Mouse (Mus musculus) neural tube, embryonic 13.5 days (tissue): ENCODE data around the gene Gls. TPM values are rescaled to one million over a fixed set of nuclear protein-coding genes. Genes with fewer than 3 reads are reported as not detected.
A peak's percentile ranks its signal among the peaks of the same experiment; 100 is the strongest.

Experiments used
- ATAC-seq: fragments of 200-750 bp; cut with Nextera tagmentation; 2 replicates; pipeline ENCODE4 v1.8.0; 2017; ENCODE audit warnings: low read depth, mild to moderate bottlenecking, moderate TSS enrichment, moderate library complexity
- H3K27ac ChIP-seq: fragments of 300-500 bp; sonication (generic); replicated peaks from 2 replicates; pipeline ENCODE4 v1.5.1; 2015; ENCODE audit warnings: moderate library complexity, mild to moderate bottlenecking, inconsistent platforms
- H3K27me3 ChIP-seq: fragments of 300-500 bp; sonication (generic); 2 replicates; pipeline ENCODE4 v1.6.1; 2015; ENCODE audit warnings: mild to moderate bottlenecking, inconsistent platforms
- H3K36me3 ChIP-seq: fragments of 300-500 bp; sonication (generic); 2 replicates; pipeline ENCODE4 v1.6.1; 2015; ENCODE audit warnings: mild to moderate bottlenecking, inconsistent platforms
- H3K4me1 ChIP-seq: fragments of 300-500 bp; sonication (generic); replicated peaks from 2 replicates; pipeline ENCODE4 v1.6.1; 2015; ENCODE audit warnings: inconsistent platforms
- H3K4me2 ChIP-seq: fragments of 300-500 bp; sonication (generic); 2 replicates; pipeline ENCODE4 v1.6.1; 2015; ENCODE audit warnings: inconsistent platforms, mild to moderate bottlenecking, moderate library complexity
- H3K4me3 ChIP-seq: fragments of 300-500 bp; sonication (generic); 2 replicates; pipeline ENCODE4 v1.5.1; 2015; ENCODE audit warnings: mild to moderate bottlenecking, inconsistent platforms
- H3K9ac ChIP-seq: fragments of 300-500 bp; sonication (generic); 2 replicates; pipeline ENCODE4 v1.6.1; 2015; ENCODE audit warnings: moderate library complexity, mild to moderate bottlenecking, inconsistent platforms
- H3K9me3 ChIP-seq: fragments of 300-500 bp; sonication (generic); 2 replicates; pipeline ENCODE4 v1.6.1; 2016; ENCODE audit warnings: inconsistent platforms
- WGBS: fragments of 180-500 bp; shearing (Covaris S2); methylation state at CpG from one replicate; pipeline ENCODE4 v1.1.7; 2015; 5-methylcytosine and 5-hydroxymethylcytosine counted together
- polyA plus RNA-seq: library from polyadenylated mRNA; unstranded; fragments of >200 nt; fragmentation: Nextera tagmentation; extraction: Ambion mirVana; gene quantifications from 2 replicates; pipeline ENCODE4 v1.2.1, GENCODE M21; 2015

Gene Gls
- polyA plus RNA-seq, 1 experiment from 2014 or later: 32.6 TPM

DNA sequence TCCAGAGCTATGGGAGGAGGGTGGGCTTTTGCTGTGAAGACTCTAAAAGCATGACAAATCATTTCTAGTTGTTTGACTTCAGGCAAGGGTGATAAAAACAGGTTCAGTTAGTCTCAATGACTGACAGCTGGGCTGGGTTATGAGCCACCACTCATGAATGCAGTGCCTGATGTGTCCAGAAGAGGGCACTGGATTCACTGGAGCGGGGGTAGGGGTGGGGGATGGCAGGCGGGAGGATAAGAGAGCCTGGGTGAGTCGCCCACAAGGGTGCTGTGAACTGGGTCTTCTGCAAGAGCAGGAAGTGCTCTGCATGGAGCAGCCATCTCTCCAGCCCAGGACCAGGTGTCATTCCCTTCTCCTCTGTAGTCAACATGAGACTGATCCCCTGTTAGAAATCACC lies 63.0 kb downstream of the Gls start:
- H3K9me3 ChIP-seq: no peaks in the 10 kb centered on the region
- no peak overlapping the region for H3K9ac ChIP-seq
- ATAC-seq: no peak
- no peaks in the 10 kb centered on the region for H3K27me3 ChIP-seq
- no peak overlapping the region for H3K27ac ChIP-seq
- no peak overlapping the region for H3K4me2 ChIP-seq
- no peaks in the 10 kb centered on the region for H3K4me1 ChIP-seq
- WGBS: 25% methylated on average over 3 of the region's 3 CpGs
- no peak overlapping the region for H3K4me3 ChIP-seq
- H3K36me3 ChIP-seq: peaks cover 4% of the 10 kb centered on the region; the same call in 1 of the 2 replicates

DNA sequence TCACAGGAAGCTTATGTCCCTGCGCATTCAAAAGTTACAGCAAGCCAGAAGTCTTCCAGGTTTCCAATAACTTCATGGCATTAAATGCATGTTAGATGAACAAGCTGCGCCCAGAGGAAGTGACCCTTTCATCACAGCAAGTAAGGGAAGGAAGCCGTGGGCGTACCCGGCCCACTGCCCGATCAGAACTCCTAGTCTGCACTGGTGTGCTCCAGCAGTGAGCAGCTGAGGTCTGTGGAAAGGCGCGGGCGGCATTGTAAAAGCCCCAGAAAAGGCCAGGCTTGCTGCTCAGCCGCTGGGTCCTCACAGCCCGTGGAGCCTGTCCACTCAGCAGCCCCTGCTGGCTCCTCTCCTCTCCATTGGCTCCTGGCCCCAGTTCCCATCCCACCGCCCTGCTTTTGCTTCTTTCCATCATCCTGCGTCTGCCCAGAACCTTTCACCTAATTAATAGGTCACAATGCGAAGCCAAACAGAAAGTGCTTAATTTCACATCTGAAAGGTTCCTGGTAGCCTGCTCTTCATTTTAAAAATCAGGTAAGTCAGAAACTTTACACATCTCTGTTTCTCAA lies 66.3 kb downstream of the Gls start:
- Histone ChIP-seq H3K27me3 (no peaks in the 10 kb centered on the region), H3K4me2 (no peak overlapping the region), H3K9ac (no peak overlapping the region), H3K9me3 (no peaks in the 10 kb centered on the region), H3K4me3 (no peak overlapping the region), H3K27ac (no peak overlapping the region), H3K36me3 (peaks cover 4% of the 10 kb centered on the region; the same call in 1 of the 2 replicates), H3K4me1 (no peaks in the 10 kb centered on the region)
- no peak for ATAC-seq
- whole genome bisulfite sequencing: 76% methylated on average over 14 of the region's 14 CpGs

DNA sequence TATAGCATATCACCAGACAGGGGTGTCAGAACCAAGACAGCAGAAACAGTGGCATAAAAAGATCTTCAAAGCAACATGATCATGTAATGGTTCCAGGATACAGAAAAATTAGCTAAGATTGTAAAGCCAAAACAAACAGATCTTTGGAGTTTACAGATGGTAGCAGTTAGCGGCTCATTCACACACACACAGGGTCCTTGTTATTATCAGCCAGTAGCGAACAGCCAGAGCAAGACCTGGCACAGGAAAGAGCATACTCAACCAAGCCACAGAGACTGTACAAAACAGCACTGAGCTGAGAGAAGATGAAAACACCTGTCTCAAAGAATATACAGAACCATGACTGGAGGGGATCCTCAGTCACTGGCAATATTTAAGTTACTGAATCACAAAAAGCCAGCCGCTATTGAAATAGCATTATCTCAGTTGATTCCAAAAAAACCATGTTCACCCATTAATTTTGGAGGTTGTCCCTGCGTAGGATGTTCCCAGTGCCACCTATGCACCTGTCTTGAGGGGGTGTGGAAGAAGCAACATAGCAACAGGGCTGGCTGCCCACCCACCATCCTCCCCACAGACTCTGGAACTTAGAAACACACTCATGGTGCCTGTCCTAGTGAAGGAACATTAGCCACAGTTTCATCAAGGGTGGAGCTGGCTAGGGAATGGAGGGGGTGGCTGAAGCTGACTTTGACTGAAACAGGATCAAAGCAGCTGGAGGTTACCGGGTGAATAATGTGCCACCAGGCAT lies 69.2 kb downstream of the Gls start:
- Histone ChIP-seq H3K4me3 (no peak overlapping the region), H3K4me1 (no peaks in the 10 kb centered on the region), H3K36me3 (peaks cover 8% of the 10 kb centered on the region; the same call in 1 of the 2 replicates), H3K9me3 (no peaks in the 10 kb centered on the region), H3K9ac (no peak overlapping the region), H3K27me3 (no peaks in the 10 kb centered on the region), H3K27ac (no peak overlapping the region), H3K4me2 (no peak overlapping the region)
- WGBS: 91% methylated on average over 5 of the region's 5 CpGs
- no peak for ATAC-seq

DNA sequence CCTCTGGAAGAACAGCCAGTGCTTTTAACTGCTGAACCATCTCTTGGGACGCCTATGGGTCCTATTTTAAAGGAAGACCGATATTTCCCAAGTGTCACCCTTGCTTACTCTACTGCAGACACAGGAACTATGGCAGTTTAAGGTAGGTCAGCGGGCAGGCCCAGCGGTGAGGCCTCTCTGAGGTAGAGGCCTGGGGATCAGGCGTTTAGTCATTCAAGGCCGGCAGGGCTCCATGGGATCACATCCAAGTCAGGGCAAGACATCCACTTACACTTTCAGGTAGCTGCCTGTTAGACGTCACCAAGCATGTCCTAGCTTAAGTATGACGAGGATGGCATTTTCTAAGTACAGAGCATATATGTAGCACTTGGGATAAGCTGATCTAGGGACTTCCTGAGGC lies 71.9 kb downstream of the Gls start:
- Histone ChIP-seq H3K4me1 (no peaks in the 10 kb centered on the region), H3K4me3 (no peak overlapping the region), H3K9ac (no peak overlapping the region), H3K27ac (no peak overlapping the region), H3K4me2 (no peak overlapping the region), H3K27me3 (no peaks in the 10 kb centered on the region), H3K9me3 (no peaks in the 10 kb centered on the region), H3K36me3 (peaks cover 21% of the 10 kb centered on the region)
- WGBS: 92% methylated on average over 8 of the region's 8 CpGs
- no peak for ATAC-seq

DNA sequence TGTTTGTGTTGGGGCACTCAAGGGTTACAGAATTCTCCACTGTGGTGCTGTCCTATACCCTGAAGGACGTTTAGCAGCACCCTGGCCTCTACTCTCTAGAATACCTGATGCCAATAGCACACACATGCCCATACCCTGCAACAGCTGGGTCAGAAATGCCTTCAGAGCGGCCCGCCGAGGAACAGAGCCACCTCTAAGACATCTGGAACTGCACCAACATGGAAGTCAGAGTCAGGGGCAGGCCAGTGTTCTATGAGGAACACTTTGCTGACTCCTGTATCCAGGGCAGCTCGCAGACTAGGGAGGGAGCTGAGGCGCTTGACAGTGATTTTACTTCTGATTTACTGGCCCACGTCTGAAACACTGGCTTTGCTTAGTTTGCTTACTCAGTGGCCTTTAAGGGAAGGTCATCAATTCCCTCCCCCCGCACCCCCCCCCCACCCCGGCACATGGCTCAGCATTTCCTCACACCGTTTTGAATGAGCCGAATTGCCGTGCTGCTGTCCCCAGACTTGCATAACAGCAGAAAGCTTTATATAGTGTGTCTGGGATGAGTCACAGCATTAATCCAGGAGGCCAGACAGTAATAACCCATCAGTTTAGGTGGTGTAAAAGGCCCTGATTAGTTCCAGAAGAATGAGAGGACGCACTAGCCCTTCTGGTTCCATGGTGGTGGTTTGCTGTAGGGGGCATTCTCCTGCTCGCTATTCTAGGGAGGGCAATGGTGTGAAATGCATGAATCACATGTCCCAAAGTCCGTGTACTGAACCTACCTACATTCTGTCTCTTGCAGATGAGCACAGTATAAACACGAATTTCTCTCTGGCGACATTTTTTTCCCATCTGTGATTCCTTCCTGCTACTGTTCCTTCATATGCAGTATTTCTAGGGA lies 74.3 kb downstream of the Gls start:
- Histone ChIP-seq H3K27ac (no peak overlapping the region), H3K4me1 (no peaks in the 10 kb centered on the region), H3K9ac (no peak overlapping the region), H3K36me3 (peaks cover 17% of the 10 kb centered on the region; the same call in 1 of the 2 replicates), H3K27me3 (no peaks in the 10 kb centered on the region), H3K4me2 (no peak overlapping the region), H3K9me3 (no peaks in the 10 kb centered on the region), H3K4me3 (no peak overlapping the region)
- ATAC-seq: 0 out of 2 replicates have a peak, but pooled peaks have one; percentile 23
- WGBS: 67% methylated on average over 17 of the region's 17 CpGs

DNA sequence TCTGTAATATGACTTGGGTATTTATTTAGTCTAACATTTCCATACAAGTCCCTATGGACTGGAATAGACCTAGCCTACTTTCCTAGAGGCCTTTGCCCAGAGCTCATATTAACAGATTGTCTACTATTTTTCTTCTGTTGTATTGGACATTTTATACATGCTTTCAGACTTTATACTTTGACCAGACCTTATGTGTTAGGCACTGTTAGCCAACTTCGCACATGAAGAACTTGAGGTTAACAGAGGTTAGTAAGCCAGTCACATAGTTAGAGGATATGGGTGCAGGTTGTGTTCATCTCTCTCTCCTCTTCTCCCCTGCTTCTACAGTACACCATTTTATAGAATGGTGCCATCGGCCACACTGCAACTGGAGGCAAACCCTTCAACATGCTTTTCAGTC lies 75.0 kb downstream of the Gls start:
- WGBS: 96% methylated on average over 2 of the region's 2 CpGs
- Histone ChIP-seq H3K4me2 (no peak overlapping the region), H3K9me3 (no peaks in the 10 kb centered on the region), H3K4me3 (no peak overlapping the region), H3K27ac (no peak overlapping the region), H3K4me1 (no peaks in the 10 kb centered on the region), H3K36me3 (peaks cover 17% of the 10 kb centered on the region; the same call in 1 of the 2 replicates), H3K9ac (no peak overlapping the region), H3K27me3 (no peaks in the 10 kb centered on the region)
- ATAC-seq: no peak

DNA sequence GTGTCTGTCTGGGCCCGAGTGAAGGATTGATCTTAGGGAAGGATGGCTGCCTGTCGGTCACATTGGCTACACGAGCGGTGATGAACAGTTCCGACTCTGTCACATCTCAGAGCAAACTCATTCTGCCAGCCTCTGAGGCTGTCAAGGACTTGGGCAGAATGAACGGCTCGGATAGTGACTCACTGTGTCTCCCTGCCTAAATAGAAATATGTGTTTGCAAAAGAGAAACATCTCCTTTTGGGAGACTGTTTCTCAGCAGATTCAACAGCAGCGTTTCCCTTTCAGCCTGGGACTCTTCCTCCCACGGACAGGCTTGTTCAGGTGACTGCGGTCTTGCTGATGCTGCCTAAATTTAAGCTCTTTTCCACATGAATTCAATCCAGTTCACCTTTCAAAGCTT lies 76.7 kb downstream of the Gls start:
- H3K27me3 ChIP-seq: no peaks in the 10 kb centered on the region

DNA sequence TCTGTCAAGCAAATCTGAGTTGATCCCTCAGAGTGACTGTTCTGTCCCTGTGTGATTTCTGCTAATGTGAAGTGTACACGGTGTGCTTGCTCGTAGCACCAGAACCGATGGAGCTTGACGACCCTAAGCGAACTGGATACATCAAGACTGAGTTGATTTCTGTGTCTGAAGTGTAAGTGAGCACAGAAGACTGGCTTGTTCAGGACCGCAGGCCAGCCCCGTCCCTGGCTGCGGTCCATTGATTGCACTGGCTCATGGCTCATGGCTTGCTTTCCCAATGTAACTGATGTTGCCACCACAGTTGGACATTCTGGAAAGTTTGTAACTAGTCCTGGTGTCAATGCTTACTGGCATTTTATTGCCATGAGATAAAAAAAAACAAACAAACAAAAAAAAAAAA lies 78.1 kb downstream of the Gls start:
- WGBS: 92% methylated on average over 8 of the region's 8 CpGs
- Histone ChIP-seq H3K9ac (no peak overlapping the region), H3K4me2 (no peak overlapping the region), H3K9me3 (no peaks in the 10 kb centered on the region), H3K27ac (no peak overlapping the region), H3K4me3 (no peak overlapping the region), H3K27me3 (no peaks in the 10 kb centered on the region), H3K36me3 (peaks cover 26% of the 10 kb centered on the region), H3K4me1 (peaks cover 12% of the 10 kb centered on the region)
- ATAC-seq: no peak

More for the DNA sequence above, 76.7 kb downstream of the Gls start:
- no peak for ATAC-seq
- no peak overlapping the region for H3K4me2 ChIP-seq
- peaks cover 2% of the 10 kb centered on the region; the same call in 1 of the 2 replicates for H3K4me1 ChIP-seq
- H3K9ac ChIP-seq: no peak overlapping the region
- H3K27ac ChIP-seq: no peak overlapping the region
- H3K36me3 ChIP-seq: peaks cover 26% of the 10 kb centered on the region
- 90% methylated on average over 10 of the region's 10 CpGs for WGBS
- H3K4me3 ChIP-seq: no peak overlapping the region
- H3K9me3 ChIP-seq: no peaks in the 10 kb centered on the region

DNA sequence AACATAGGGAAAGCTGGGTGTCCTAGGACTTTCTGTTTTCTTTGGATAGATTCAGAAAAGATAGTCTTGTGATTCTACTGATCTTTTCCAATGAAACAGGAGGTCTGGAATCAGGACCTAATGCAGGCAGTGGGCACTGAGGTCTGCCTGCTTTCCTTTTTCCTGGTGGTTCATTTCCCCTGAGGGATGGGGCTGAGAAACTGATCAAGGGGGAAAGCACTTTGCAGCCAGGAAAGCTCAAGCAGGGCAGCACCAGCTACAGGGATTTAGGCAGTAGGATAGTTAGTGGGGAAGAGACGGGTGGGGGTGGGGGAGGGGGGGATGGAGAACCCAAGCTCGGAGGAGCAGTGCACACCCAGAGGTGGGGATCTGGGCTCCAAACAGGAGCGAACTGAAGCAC lies 80.1 kb downstream of the Gls start:
- Histone ChIP-seq H3K27ac (no peak overlapping the region), H3K9me3 (no peaks in the 10 kb centered on the region), H3K4me1 (peaks cover 19% of the 10 kb centered on the region), H3K27me3 (no peaks in the 10 kb centered on the region), H3K9ac (0 out of 2 replicates have a peak overlapping the region, but pooled peaks have one; percentile 17), H3K4me2 (no peak overlapping the region), H3K4me3 (no peak overlapping the region), H3K36me3 (peaks cover 22% of the 10 kb centered on the region)
- 47% methylated on average over 3 of the region's 3 CpGs for WGBS
- ATAC-seq: no peak

DNA sequence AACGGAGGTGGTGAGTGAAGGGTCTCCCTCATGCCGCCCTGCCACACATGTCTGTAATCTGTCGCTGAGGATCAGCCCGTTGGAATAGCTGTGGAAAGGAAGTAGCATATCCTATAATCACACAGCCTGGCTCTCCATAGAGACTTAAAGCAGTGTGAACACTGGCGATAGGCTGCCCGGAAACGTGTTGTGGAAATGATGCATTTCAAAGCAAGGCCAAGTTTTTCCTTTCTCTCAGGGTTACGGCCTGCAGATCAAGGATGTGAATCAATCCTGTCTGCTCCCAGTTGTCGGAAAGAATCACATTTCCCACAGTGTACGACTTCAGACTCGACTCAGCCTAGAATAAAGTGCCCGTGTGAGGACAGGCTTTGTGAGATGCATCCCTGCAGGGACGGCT lies 80.7 kb downstream of the Gls start:
- ATAC-seq: no peak
- Histone ChIP-seq H3K4me3 (no peak overlapping the region), H3K4me2 (no peak overlapping the region), H3K4me1 (peaks cover 24% of the 10 kb centered on the region), H3K9me3 (no peaks in the 10 kb centered on the region), H3K9ac (no peak overlapping the region), H3K36me3 (peaks cover 16% of the 10 kb centered on the region), H3K27me3 (no peaks in the 10 kb centered on the region), H3K27ac (no peak overlapping the region)
- 61% methylated on average over 13 of the region's 13 CpGs for WGBS

DNA sequence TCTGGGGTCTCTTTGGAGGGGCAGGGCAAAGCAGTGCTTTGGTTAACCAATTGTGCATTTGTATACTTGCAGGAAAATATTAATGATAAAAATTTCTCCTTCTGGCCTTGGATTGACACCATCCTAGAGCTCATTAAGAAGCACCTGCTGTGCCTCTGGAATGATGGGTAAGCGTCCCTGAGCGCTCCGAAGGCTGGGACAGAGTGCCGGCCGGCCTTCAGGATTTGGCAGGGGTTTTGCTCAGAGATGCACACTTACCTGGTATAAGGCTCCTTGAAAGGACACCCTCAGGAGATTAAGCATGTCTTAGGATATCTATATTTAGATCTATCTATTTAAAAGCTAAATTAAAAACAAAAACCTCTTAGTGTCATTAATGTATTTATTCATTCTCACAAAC lies 81.9 kb downstream of the Gls start:
- Histone ChIP-seq H3K27me3 (no peaks in the 10 kb centered on the region), H3K4me3 (no peak overlapping the region), H3K27ac (no peak overlapping the region), H3K4me2 (no peak overlapping the region), H3K9me3 (no peaks in the 10 kb centered on the region), H3K4me1 (peaks cover 24% of the 10 kb centered on the region), H3K36me3 (peaks cover 9% of the 10 kb centered on the region; the same call in 1 of the 2 replicates), H3K9ac (no peak overlapping the region)
- ATAC-seq: no peak
- 96% methylated on average over 5 of the region's 5 CpGs for WGBS

DNA sequence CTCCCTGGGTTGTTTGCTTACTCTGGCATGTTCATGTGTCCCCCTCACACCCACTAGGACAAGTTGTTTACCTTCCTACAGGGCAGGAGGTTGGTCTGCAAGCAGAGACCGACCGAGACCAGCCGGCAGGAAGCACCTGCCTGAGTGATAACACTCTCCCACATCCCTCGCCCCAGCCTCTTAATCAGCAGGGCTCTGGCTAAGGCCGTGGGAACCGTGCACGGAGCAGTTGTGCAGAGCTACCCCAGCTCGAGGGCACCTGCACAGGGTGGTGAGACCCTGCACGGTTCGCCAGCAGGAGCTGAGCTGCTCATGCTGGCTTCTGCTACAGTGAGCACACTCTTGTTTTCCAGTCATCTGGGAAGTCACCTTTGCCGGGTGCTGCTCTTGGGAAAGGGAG lies 82.4 kb downstream of the Gls start:
- ATAC-seq: no peak
- Histone ChIP-seq H3K9me3 (no peaks in the 10 kb centered on the region), H3K27ac (no peak overlapping the region), H3K4me3 (no peak overlapping the region), H3K4me1 (peaks cover 24% of the 10 kb centered on the region), H3K4me2 (no peak overlapping the region), H3K36me3 (peaks cover 9% of the 10 kb centered on the region; the same call in 1 of the 2 replicates), H3K9ac (no peak overlapping the region), H3K27me3 (no peaks in the 10 kb centered on the region)
- WGBS: 68% methylated on average over 11 of the region's 11 CpGs
